Mouse (Mus musculus): ENCODE measurements around the gene Rexo2.

- TF ChIP-seq MAX (IDR thresholded peaks at IDR 0.05) (no peak), CTCF (IDR thresholded peaks at IDR 0.05; ENCODE audit: control insufficient read depth, insufficient read depth, insufficient read length) (no peak)
Measured at GRCm38 (mm10) chr9:48447783-48448209, 32.6 kb downstream of the Rexo2 start.
